Mouse (Mus musculus) erythroblast, embryonic 14.5 days (primary cell): ENCODE measurements around the gene Barhl2. TPM values are rescaled to one million over a fixed set of nuclear protein-coding genes. Genes with fewer than 3 reads are reported as not detected.

Experiments
- H3K27me3 ChIP-seq: 2 replicates; pipeline ENCODE4 v1.6.1; 2012; ENCODE audit warnings: inconsistent platforms; ENCODE audit not compliant: control insufficient read depth
- H3K36me3 ChIP-seq: 2 replicates; pipeline ENCODE4 v1.6.1; 2012; ENCODE audit warnings: mild to moderate bottlenecking, inconsistent platforms; ENCODE audit not compliant: control insufficient read depth
- H3K4me1 ChIP-seq: 2 replicates; pipeline ENCODE4 v1.6.1; 2012; ENCODE audit warnings: inconsistent platforms; ENCODE audit not compliant: control insufficient read depth
- H3K4me3 ChIP-seq: replicated peaks from 2 replicates; pipeline ENCODE3; 2012; ENCODE audit warnings: moderate library complexity, mild to moderate bottlenecking, inconsistent platforms
- H3K9me3 ChIP-seq: 2 replicates; pipeline ENCODE4 v1.6.1; 2012; ENCODE audit warnings: low read length, inconsistent platforms, mixed read lengths; ENCODE audit not compliant: control insufficient read depth
- GATA1 ChIP-seq: IDR thresholded peaks from 2 replicates; pipeline ENCODE4 v1.6.1; 2012; ENCODE audit warnings: low read length, inconsistent platforms, mixed read lengths
- TAL1 ChIP-seq: IDR thresholded peaks from 3 replicates; pipeline ENCODE4 v1.6.1; 2012; ENCODE audit warnings: low read length, inconsistent platforms, mixed read lengths
- polyA plus RNA-seq: library from polyadenylated mRNA; stranded (reverse); fragments of >175 nt; gene quantifications from 2 replicates; pipeline ENCODE4 v1.2.3, GENCODE M21; 2012

The Barhl2 gene
- polyA plus RNA-seq, 1 experiment, result not detected

DNA sequence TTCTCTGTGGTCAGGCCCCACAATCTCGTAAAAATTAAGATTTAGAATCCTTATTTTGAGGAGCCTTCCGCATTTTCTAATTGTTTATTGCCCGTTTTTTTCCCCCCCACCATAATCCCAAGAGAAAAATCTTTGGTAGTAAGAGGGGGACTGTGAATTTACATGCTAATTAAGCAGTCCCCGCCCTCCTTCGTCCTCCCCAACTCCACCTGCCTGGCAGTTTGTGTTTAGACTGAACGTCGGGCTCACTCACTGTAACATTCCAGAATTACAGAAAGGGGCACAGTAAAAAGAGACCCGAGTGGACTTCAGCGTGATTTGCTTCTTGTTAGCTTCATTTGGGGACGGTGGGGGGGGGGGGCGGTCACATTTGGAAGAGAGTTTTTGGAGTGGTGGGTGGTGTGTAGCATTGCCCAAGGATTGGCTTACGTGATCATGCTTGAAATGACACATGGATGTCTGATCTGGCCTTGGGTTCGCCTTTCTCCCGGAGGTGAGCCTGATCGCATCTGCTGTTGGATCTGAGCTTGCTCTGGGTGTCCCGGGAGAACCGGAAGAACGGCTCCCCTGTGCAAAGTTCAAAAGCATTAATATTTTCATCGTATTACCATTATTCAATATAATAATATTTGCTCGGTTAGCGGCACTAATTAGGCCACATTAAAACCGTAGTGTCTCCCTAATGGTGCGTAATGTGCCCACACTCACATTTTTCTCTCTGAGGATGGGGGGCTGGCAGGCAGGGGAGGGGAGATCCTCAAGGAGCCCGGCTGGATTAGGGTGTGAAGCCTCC, 6.6 kb upstream of the Barhl2 start:
- H3K4me3 ChIP-seq, result no peak overlapping the region
- no peaks in the 10 kb centered on the region for H3K4me1 ChIP-seq
- H3K9me3 ChIP-seq, result no peaks in the 10 kb centered on the region; the same call in 1 of the 2 replicates
- no peaks in the 10 kb centered on the region for H3K36me3 ChIP-seq
- TF ChIP-seq GATA1 (no peak), TAL1 (no peak)
- H3K27me3 ChIP-seq, result peaks cover 100% of the 10 kb centered on the region

DNA sequence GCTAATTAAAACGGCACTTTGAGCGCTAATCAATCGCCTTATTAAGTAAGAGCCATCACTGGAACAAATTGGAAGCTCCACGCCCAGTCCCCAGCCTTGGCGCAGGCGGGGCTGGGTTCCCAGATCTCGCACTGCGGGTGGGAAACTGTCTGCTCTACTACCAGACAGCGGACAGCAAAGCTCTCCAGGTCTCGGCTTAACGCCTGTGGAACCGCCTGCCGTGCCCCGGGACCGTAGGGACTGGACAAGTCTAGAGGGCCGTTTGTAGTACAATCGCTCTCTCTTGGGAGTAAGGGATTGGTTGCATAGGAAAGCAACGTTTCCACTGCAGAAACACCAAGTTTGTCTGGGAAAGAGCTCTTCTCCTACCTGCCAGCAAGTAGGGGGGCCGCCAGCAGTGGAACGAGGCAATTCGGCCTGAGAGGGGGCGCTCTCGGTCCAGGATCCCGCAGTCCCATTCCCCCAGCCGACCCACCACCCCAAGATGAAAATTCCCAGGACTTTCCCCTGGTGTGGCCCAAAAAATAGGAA, 5.8 kb upstream of the Barhl2 start:
- Histone ChIP-seq H3K4me3 (no peak overlapping the region), H3K27me3 (peaks cover 100% of the 10 kb centered on the region), H3K4me1 (no peaks in the 10 kb centered on the region), H3K36me3 (no peaks in the 10 kb centered on the region), H3K9me3 (no peaks in the 10 kb centered on the region; the same call in 1 of the 2 replicates)
- TF ChIP-seq GATA1 (no peak), TAL1 (no peak)

DNA sequence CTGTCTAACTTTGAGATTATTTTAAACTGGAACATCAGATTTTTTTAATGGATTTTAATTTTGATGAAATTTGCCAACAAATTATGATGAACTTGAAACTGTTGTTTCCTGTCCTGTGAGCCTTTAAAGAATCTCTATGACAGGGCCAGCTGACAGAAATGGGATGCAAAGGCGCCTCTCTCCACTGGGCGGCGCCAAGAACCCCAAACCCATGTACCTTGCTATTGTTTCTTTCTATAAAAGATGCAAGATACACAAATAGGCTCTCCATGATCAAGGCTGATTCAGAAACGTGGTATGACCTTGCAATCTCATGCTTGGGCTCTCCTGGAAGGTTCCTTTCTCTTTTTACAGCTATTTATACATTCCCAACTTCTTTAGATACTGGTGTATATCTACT, 3.9 kb upstream of the Barhl2 start:
- TF ChIP-seq GATA1, result no peak
- no peak for TF ChIP-seq TAL1
- Histone ChIP-seq H3K27me3 (peaks cover 100% of the 10 kb centered on the region), H3K4me3 (no peak overlapping the region), H3K36me3 (no peaks in the 10 kb centered on the region), H3K4me1 (no peaks in the 10 kb centered on the region; the same call in 1 of the 2 replicates), H3K9me3 (peaks cover 2% of the 10 kb centered on the region; the same call in 1 of the 2 replicates)

DNA sequence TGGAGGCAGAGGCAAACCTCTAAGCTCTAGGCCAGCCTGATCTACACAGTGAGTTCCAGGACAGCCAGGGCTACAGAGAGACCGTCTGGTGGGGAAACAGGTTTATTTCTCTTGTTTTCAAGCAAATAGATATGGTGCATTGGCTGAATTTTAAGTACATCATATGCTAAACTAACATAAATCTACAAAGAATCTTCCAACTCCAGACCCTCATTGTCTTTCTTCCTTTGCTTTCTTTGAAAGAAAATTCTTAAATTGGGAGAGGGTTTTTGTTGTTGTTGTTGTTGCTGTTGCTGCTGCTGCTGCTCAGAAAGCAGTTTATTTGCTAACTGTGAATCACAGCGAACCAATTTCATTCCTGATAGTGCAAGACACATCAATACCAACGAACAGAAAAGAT, 3.5 kb upstream of the Barhl2 start:
- H3K27me3 ChIP-seq, result peaks cover 100% of the 10 kb centered on the region
- H3K4me1 ChIP-seq, result no peaks in the 10 kb centered on the region; the same call in 1 of the 2 replicates
- H3K36me3 ChIP-seq, result no peaks in the 10 kb centered on the region
- H3K4me3 ChIP-seq, result no peak overlapping the region
- H3K9me3 ChIP-seq, result peaks cover 2% of the 10 kb centered on the region; the same call in 1 of the 2 replicates
- TF ChIP-seq GATA1 (no peak), TAL1 (no peak)

DNA sequence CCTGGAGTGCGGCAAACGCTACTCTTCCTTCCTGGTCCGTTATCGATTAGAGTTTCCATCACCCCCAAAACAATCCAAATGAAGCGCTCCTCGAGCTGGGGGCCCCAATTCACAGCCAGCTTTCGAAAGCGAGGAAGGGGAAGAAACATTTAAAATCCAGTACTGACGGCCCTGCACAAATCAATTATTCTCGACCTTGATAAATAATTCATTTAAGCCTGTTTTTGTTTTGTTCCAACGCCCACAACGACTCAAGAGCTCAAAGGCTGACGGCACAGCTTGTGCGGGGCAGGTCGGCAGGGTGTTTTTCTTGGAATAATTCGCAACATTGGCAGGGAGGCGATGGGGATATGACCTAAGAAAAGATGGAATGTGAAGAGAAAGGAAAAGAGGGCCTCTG, 2.6 kb upstream of the Barhl2 start:
- H3K4me3 ChIP-seq, result no peak overlapping the region
- H3K36me3 ChIP-seq, result no peaks in the 10 kb centered on the region
- H3K27me3 ChIP-seq, result peaks cover 100% of the 10 kb centered on the region
- H3K9me3 ChIP-seq, result peaks cover 2% of the 10 kb centered on the region; the same call in 1 of the 2 replicates
- no peaks in the 10 kb centered on the region; the same call in 1 of the 2 replicates for H3K4me1 ChIP-seq
- TF ChIP-seq GATA1 (no peak), TAL1 (no peak)

DNA sequence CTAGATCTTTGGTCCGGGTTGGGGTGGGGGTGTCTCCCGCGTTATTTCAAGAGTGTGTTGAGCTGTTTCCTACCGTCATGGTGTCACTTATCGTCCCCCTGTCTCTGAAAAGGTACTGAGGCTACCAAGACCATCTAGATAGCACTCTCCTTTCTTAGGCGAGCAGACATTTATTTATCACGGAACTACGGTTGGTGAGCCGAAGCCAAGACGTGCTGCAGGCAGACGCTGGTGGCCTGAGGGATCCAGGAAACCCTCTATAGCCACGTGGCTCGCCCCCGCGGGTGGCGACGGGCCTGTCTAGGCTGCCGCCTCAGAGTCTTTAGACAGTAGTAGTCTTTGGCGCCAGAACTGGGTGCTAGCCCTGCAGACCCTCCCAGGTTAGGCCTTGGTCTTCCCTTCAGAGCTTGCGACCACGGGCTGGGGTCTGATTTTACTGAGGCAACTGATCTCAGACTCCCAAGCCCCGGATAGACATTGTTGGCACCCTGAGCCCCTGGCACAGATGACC, 2.1 kb upstream of the Barhl2 start:
- peaks cover 100% of the 10 kb centered on the region for H3K27me3 ChIP-seq
- H3K36me3 ChIP-seq, result no peaks in the 10 kb centered on the region
- H3K9me3 ChIP-seq, result peaks cover 2% of the 10 kb centered on the region; the same call in 1 of the 2 replicates
- no peaks in the 10 kb centered on the region; the same call in 1 of the 2 replicates for H3K4me1 ChIP-seq
- no peak overlapping the region for H3K4me3 ChIP-seq
- no peak for TF ChIP-seq TAL1
- TF ChIP-seq GATA1, result no peak

DNA sequence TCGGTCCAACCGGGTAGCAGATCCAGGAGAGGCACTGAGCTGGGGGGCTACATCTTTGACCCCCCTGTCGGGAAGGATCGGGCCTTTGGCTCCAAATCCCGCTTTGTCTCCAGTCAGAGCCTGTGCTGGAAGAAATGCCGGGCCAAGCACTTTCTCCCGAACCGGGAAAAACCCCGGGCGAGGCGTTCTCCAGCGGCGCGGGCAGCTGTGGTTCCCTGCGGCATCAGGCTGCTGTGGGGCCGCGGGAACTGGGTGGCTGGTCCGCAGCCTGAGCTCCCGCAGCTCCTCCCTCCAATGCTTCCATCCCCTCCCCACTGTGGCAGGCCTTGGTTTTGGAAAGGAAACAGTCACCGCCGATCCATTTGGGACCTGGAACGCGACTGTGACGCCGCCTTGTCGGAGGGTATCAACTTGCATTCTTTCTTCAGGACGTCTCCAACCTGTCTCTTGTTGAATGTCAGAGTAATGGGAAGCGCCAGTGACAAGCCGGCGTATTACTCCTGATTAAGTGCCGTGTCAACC, 1.2 kb upstream of the Barhl2 start:
- H3K36me3 ChIP-seq, result no peaks in the 10 kb centered on the region
- H3K4me1 ChIP-seq, result no peaks in the 10 kb centered on the region; the same call in 1 of the 2 replicates
- H3K9me3 ChIP-seq, result peaks cover 5% of the 10 kb centered on the region; the same call in 1 of the 2 replicates
- no peak overlapping the region for H3K4me3 ChIP-seq
- TF ChIP-seq TAL1 (no peak), GATA1 (no peak)
- peaks cover 100% of the 10 kb centered on the region for H3K27me3 ChIP-seq

- no peaks in the 10 kb centered on the region; the same call in 1 of the 2 replicates for H3K4me1 ChIP-seq
- H3K27me3 ChIP-seq, result peaks cover 100% of the 10 kb centered on the region
- H3K36me3 ChIP-seq, result no peaks in the 10 kb centered on the region
- H3K4me3 ChIP-seq, result no peak overlapping the region
- TF ChIP-seq TAL1, result no peak
- no peak for TF ChIP-seq GATA1
- peaks cover 5% of the 10 kb centered on the region; the same call in 1 of the 2 replicates for H3K9me3 ChIP-seq
Observed at GRCm38 (mm10) chr5:106458477-106459119, 632 bp upstream of the Barhl2 start.
